Mouse (Mus musculus): ENCODE measurements at regions not wholly inside any gene's neighbourhood (a gene's known extent, or its start where the extent isn't known, plus 50 kb on each side); places are given as distances from the start of the nearest gene placed in this dataset.

DNA sequence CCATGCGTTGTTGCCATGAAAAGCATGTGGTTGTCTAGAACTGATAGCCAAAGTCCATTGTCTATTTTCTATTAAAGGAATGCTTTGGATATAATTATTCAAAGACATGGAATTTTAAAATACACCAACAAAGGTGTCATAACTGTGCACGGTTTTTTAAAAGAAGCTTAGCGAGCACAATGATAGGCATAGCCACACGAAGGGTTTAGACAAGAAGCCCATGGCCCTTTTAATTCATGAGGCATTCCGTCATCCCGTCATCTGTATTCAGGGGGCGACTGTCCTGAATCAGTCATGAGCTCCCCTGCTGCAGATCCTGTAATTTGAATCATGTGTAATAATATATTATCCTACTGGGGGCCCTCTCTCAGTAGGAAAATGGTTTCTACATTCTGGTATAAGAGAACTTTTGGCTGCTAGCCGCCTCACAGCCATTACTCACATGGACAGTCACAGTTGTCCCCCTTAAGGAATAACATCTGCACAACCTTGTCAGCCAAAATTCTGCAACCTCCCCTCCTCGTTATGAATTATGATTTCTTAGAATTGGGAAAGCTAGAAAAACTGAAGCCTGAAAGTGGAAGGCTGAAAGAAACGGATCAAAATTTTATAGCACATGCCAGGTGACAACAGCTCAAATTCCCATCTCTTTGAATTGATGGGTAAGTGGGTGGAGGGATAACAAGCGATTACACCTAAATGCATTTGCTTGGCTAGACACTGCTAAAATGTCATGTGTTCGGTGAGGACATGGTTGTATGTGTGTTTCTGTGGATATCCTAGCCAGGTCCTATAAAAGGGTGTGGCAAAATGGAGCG, 225.1 kb downstream of the Usp25 start:
- peak in 1 of 2 experiments; percentile 59 for DNase-seq (ENCODE audit: low spot score in 2 of 2)

GRCm38 (mm10) chr16:77237631-77238357, 224.3 kb downstream of the Usp25 start:
- peak in 1 of 2 experiments; percentile 53 for DNase-seq (ENCODE audit: low spot score in 2 of 2)

DNA sequence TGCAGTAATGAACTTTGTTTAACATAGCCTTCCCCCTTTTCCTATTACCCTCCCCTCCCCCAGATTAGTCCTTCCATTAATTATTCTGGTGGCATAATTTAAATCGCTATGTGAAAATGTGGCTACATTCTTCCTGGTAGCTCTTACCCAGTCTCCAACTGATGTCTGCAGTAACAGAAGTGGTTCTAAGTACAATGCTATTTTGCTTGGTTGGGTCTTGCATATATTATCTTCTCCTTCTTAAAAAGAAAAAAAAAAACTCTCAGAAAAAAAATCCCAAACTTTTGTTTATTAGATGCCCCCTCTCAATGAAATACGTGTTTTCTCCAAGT, 223.7 kb downstream of the Usp25 start:
- DNase-seq (ENCODE audit: low spot score in 2 of 2) = no peak

- peak; percentile 81 to 88 for DNase-seq (ENCODE audit: low spot score in 2 of 2)
These were observed 223.2 kb downstream of the Usp25 start for GRCm38 (mm10) chr16:77236509-77237271.

DNA sequence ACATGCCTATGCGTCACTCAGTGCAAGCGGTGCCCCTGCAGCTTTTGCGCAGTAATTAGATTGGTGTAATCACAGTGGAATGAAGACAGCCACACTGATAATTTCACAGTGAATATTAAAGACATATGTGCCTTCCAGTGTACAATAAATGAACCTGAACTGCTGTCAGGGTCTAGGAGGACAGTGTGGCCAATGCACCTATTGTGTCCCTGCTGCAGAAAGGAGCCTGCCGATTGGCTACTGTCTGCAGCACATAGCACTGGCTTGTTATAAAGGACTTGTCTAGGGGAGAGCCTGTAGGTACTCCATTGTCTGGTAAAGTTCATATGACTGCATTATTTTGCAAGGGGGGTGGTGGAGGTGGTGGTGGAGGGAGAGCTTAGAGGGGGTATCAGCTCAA, 222.5 kb downstream of the Usp25 start:
- peak; percentile 37 to 65 for DNase-seq (ENCODE audit: low spot score in 2 of 2)

DNA sequence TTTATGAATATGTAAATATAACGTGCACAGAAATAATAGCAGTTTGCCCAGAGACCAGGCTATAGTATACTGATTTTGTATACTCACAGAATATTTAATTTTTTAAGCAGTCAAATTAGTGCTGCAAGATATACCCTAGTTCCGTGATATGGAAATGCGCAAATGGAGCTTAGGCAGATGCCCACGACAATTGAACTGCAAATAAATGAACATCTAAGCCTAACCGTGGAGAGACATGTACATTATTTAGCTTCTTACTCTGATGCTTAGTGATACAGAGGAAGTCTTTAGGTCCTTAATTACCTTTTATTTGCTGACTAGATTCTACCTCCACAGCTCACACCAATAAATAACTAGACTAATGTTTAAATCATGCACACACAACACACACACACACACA, 221.9 kb downstream of the Usp25 start:
- DNase-seq (ENCODE audit: low spot score in 2 of 2) = no peak

Measured in layer of hippocampus, adult 18-20 months (tissue).